Mouse (Mus musculus) gastrocnemius, postnatal 4 days (tissue): ENCODE measurements at regions not wholly inside any gene's neighbourhood (a gene's known extent, or its start where the extent isn't known, plus 50 kb on each side); places are given as distances from the start of the nearest gene placed in this dataset.

Experiments used
- DNase-seq, 2 experiments: peaks; one replicate each; pipeline ENCODE4 v3.0.0; 2021 to 2022; ENCODE audit warnings: low spot score in 2 of 2, mixed read lengths in 2 of 2

GRCm38 (mm10) chr7:137875306-137875705, 437.9 kb downstream of the Glrx3 start:
- DNase-seq: no peak

GRCm38 (mm10) chr7:137879296-137879695, 441.9 kb downstream of the Glrx3 start:
- no peak for DNase-seq

- no peak for DNase-seq
Observed at GRCm38 (mm10) chr7:137882876-137883275, 445.5 kb downstream of the Glrx3 start.

GRCm38 (mm10) chr7:137883701-137884100, 446.3 kb downstream of the Glrx3 start:
- DNase-seq: no peak

- no peak for DNase-seq
Observed at GRCm38 (mm10) chr7:137885146-137885545, 447.7 kb downstream of the Glrx3 start.

- no peak for DNase-seq
Observed at GRCm38 (mm10) chr7:137888731-137889130, 451.3 kb downstream of the Glrx3 start.

GRCm38 (mm10) chr7:137906424-137907060, 469.1 kb downstream of the Glrx3 start:
- no peak for DNase-seq

- DNase-seq: no peak
Observed at GRCm38 (mm10) chr7:137909456-137909855, 472.0 kb downstream of the Glrx3 start.

GRCm38 (mm10) chr7:137913551-137914105, 476.2 kb downstream of the Glrx3 start:
- DNase-seq: no peak

GRCm38 (mm10) chr7:137914506-137914905, 477.1 kb downstream of the Glrx3 start:
- no peak for DNase-seq

GRCm38 (mm10) chr7:137916351-137916750, 478.9 kb downstream of the Glrx3 start:
- DNase-seq: no peak

GRCm38 (mm10) chr7:137924464-137925167, 472.9 kb downstream of the Tcerg1l start:
- peak in 1 of 2 experiments; percentile 44 for DNase-seq

GRCm38 (mm10) chr7:137925656-137926055, 471.9 kb downstream of the Tcerg1l start:
- DNase-seq: no peak

GRCm38 (mm10) chr7:137927371-137927770, 470.2 kb downstream of the Tcerg1l start:
- DNase-seq: no peak

- DNase-seq: no peak
Observed at GRCm38 (mm10) chr7:137930200-137930599, 467.3 kb downstream of the Tcerg1l start.

GRCm38 (mm10) chr7:137935896-137936295, 461.6 kb downstream of the Tcerg1l start:
- DNase-seq: no peak

GRCm38 (mm10) chr7:137939116-137939515, 458.4 kb downstream of the Tcerg1l start:
- DNase-seq: no peak

GRCm38 (mm10) chr7:137940084-137940483, 457.4 kb downstream of the Tcerg1l start:
- no peak for DNase-seq

GRCm38 (mm10) chr7:137944991-137945390, 452.5 kb downstream of the Tcerg1l start:
- no peak for DNase-seq

- DNase-seq: no peak
Observed at GRCm38 (mm10) chr7:137947424-137947823, 450.1 kb downstream of the Tcerg1l start.

- DNase-seq: no peak
Observed at GRCm38 (mm10) chr7:137957354-137957753, 440.2 kb downstream of the Tcerg1l start.

- no peak for DNase-seq
Observed at GRCm38 (mm10) chr7:137957848-137958247, 439.7 kb downstream of the Tcerg1l start.
